Comparison of ENCODE assay signal across 18 mouse cellular contexts in the genomic region with DNA sequence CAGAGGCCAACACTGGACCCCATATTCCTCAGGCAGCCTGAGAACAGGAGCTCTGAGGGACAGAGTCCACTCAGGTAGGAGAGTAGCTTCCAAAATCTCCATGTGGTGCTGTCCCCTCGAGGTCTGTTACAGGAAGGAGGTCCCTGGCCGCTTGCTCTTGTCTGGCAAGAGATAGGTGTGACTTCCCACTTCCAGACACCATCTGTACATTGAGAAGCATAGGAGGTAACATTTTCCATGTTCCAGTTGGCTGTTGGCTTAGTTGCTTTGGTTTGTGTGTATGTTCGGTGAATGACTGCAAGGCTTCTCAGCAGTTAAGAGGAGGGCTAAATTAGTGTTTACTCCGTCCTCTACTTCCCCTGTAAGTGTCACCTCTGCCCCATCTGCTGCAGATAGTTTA.
DNase-seq lines count a peak whose midpoint lies in the region; ATAC-seq and TF ChIP-seq lines count a peak whose summit lies in the region.
"Had no signal": no experiment of that assay in that cellular context is flagged by ENCODE, and none has a peak within 500 bp of the region (broad histone marks: within the 10 kb centered on the region; RNA-seq: fewer than 3 reads in every experiment).

No protein-coding gene starts in this region.

- H3K27ac ChIP-seq in intestine, postnatal 0 days (ENCODE audit: low read depth, low read length), result peak overlapping the region; percentile 11; the same call in 1 of the 2 replicates
- no peak overlapping the region for H3K27ac ChIP-seq in intestine, embryonic 16.5 days (ENCODE audit: low read length)
- H3K27ac ChIP-seq in small intestine, adult 2 months (ENCODE audit: insufficient read depth, low read depth, low read length), result peak overlapping the region; percentile 2; the same call in 1 of the 2 replicates
- H3K27ac ChIP-seq: embryonic facial prominence, embryonic 10.5 days; embryonic facial prominence, embryonic 12.5 days; forebrain, embryonic 13.5 days; forebrain, embryonic 15.5 days had no signal

- H3K27me3 ChIP-seq in intestine, postnatal 0 days (replicated peaks; ENCODE audit: control insufficient read depth, insufficient read depth, low read length), result no peaks in the 10 kb centered on the region
- H3K27me3 ChIP-seq in intestine, embryonic 16.5 days (replicated peaks; ENCODE audit: control insufficient read depth, insufficient read depth, low read length), result no peaks in the 10 kb centered on the region
- no peaks in the 10 kb centered on the region for H3K27me3 ChIP-seq in small intestine, adult 2 months (ENCODE audit: control insufficient read depth, insufficient read depth, low read length)
- H3K27me3 ChIP-seq: embryonic facial prominence, embryonic 12.5 days; forebrain, embryonic 13.5 days; forebrain, embryonic 15.5 days had no signal

- peaks cover 16% of the 10 kb centered on the region; the same call in 1 of the 2 replicates for H3K9me3 ChIP-seq in intestine, postnatal 0 days (ENCODE audit: control insufficient read depth)
- peaks cover 27% of the 10 kb centered on the region for H3K9me3 ChIP-seq in intestine, embryonic 16.5 days (ENCODE audit: control insufficient read depth, low read length)

- no peak overlapping the region for H3K4me2 ChIP-seq in intestine, postnatal 0 days (replicated peaks; ENCODE audit: low read depth)
- no peak overlapping the region for H3K4me2 ChIP-seq in intestine, embryonic 16.5 days (ENCODE audit: low read depth, low read length)
- H3K4me2 ChIP-seq: embryonic facial prominence, embryonic 12.5 days; forebrain, embryonic 13.5 days; forebrain, embryonic 15.5 days had no signal

- no peak for TF ChIP-seq POLR2A in small intestine, adult 2 months (IDR thresholded peaks at IDR 0.05; ENCODE audit: low read depth, low read length)

- H3K36me3 ChIP-seq in intestine, postnatal 0 days (ENCODE audit: control insufficient read depth, insufficient read depth), result peaks cover 60% of the 10 kb centered on the region
- peaks cover 34% of the 10 kb centered on the region for H3K36me3 ChIP-seq in intestine, embryonic 16.5 days (ENCODE audit: control insufficient read depth, insufficient read depth, low read length)
- H3K36me3 ChIP-seq in small intestine, adult 2 months (ENCODE audit: control insufficient read depth, insufficient read depth, low read length), result peaks cover 70% of the 10 kb centered on the region

- H3K4me1 ChIP-seq in intestine, postnatal 0 days (replicated peaks; ENCODE audit: control insufficient read depth, insufficient read depth, low read length), result no peaks in the 10 kb centered on the region
- 0 out of 2 replicates have a peak, but pooled peaks cover 3% of the 10 kb centered on the region for H3K4me1 ChIP-seq in intestine, embryonic 16.5 days (ENCODE audit: control insufficient read depth, insufficient read depth, low read length)
- no peaks in the 10 kb centered on the region; the same call in none of the 2 replicates for H3K4me1 ChIP-seq in small intestine, adult 2 months (ENCODE audit: control insufficient read depth, insufficient read depth, insufficient read length, low read length)
- H3K4me1 ChIP-seq: embryonic facial prominence, embryonic 12.5 days; forebrain, embryonic 15.5 days had no signal

- H3K4me3 ChIP-seq in intestine, postnatal 0 days (ENCODE audit: low read depth, low read length), result no peak overlapping the region
- no peak overlapping the region for H3K4me3 ChIP-seq in intestine, embryonic 16.5 days (ENCODE audit: low read length)
- no peak overlapping the region for H3K4me3 ChIP-seq in small intestine, adult 2 months (ENCODE audit: low read depth, low read length)
- H3K4me3 ChIP-seq: embryonic facial prominence, embryonic 10.5 days; embryonic facial prominence, embryonic 12.5 days; forebrain, embryonic 13.5 days; forebrain, embryonic 15.5 days had no signal

- intact Hi-C loops in heart, postnatal 36 days (cut with DNase I), result loop anchor here (10.0 kb wide), 1 partner anchor 433 kb away; a partner anchor contains a TSS

- 79% methylated on average over 4 of the region's 4 CpGs for WGBS in intestine, postnatal 0 days
- WGBS in intestine, embryonic 16.5 days, result 86% methylated on average over 4 of the region's 4 CpGs
- 79% methylated on average over 4 of the region's 4 CpGs for WGBS in small intestine, adult 2 months

- peak; percentile 24 for DNase-seq in cerebellum, adult 9-10 months
- DNase-seq in cerebellum, postnatal 4 days (ENCODE audit: low spot score in 2 of 2), result no peak
- DNase-seq in cerebellum, postnatal 36 days, result peak; percentile 32 to 40
- no peak for DNase-seq in heart, postnatal 36 days
- DNase-seq: adrenal gland, adult 2 months; adrenal gland, postnatal 10 days; adrenal gland, postnatal 25 days; cerebellum, adult 11-12 months; cerebellum, adult 8-10 months; forebrain, postnatal 0 days had no signal

- ATAC-seq in cerebellum, adult (ENCODE audit: insufficient number of reproducible peaks, low FRiP score, low TSS enrichment), result no peak
- no peak for ATAC-seq in intestine, postnatal 0 days
- ATAC-seq in intestine, embryonic 16.5 days, result no peak
- ATAC-seq: forebrain, embryonic 13.5 days; forebrain, embryonic 15.5 days; forebrain, postnatal 0 days had no signal

- TF ChIP-seq CTCF in intestine, postnatal 0 days (IDR thresholded peaks at IDR 0.05; ENCODE audit: low read depth), result no peak
- no peak for TF ChIP-seq CTCF in small intestine, adult 2 months (IDR thresholded peaks at IDR 0.05; ENCODE audit: extremely low read depth, insufficient read length, insufficient replicate concordance, low read depth, low read length)

- H3K9ac ChIP-seq in intestine, postnatal 0 days (ENCODE audit: low read depth, low read length), result no peak overlapping the region
- H3K9ac ChIP-seq in intestine, embryonic 16.5 days (ENCODE audit: low read depth, low read length), result no peak overlapping the region
- H3K9ac ChIP-seq: embryonic facial prominence, embryonic 12.5 days; forebrain, embryonic 13.5 days; forebrain, embryonic 15.5 days; forebrain, postnatal 0 days had no signal

Comparison
In these comparisons a context has a peak if more than half of its experiments do, and no peak if none do; other contexts are left out.
1. DNase-seq: peak in cerebellum, adult 9-10 months (single experiment) and cerebellum, postnatal 36 days (2 of 2); none in cerebellum, postnatal 4 days (0 of 2) and heart, postnatal 36 days (0 of 2).